Mouse (Mus musculus): ENCODE results near the gene Cntfr. TPM values are rescaled to one million over a fixed set of nuclear protein-coding genes. Genes with fewer than 3 reads are reported as not detected.
A peak's percentile ranks its signal among the peaks of the same experiment; 100 is the strongest.

Cntfr gene
- polyA plus RNA-seq, 1 experiment from 2014 or later: 2.8 TPM

DNA sequence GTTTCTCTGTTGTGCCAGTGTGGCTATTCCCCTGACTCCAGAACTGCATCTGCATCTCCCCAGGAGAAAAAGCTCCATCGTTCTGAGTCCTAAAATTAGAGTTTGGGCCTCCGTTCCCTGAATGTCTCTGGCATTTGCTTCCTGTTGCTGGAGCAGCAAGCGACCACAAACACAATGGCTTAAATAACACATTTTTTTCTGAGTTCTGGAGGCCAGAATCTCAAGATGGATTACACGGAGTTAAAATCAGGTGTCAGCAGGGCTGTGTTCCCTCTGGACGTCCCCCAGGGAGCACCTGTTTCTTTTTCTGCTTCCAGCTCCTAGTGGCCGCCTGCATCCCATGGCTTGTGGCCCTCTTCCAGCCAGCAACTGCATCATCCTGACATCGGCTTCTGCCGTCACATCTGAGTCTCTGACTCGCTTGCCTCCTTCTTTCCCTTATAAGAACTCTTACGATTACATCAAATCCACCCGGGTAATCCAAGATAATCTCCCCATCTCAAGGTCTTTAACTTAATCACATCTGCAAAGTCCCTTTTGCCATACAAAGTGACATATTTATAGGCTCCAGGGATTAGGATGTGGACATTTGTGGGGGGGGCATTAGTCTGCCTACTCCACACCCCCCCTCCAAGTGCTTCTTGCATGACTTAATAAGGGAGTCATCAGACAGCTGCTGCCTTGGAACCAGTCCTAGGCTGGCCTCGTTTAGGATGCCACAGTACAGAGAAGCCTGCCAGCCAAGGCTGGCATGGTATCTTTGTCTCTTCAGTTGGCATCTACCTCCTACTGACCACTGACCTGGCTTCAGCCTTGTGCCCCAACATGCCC is 77.8 kb downstream of the Cntfr start:
- WGBS: 35% methylated on average over 12 of the region's 12 CpGs
- no peak for ATAC-seq
- H3K9me3 ChIP-seq (ENCODE audit: control insufficient read depth): no peaks in the 10 kb centered on the region
- no peak overlapping the region for H3K9ac ChIP-seq (ENCODE audit: low read depth, low read length)
- H3K4me1 ChIP-seq (replicated peaks; ENCODE audit: control insufficient read depth, insufficient read depth, low read length): no peaks in the 10 kb centered on the region
- H3K4me2 ChIP-seq (replicated peaks; ENCODE audit: low read depth): no peak overlapping the region
- no peaks in the 10 kb centered on the region for H3K36me3 ChIP-seq (ENCODE audit: control insufficient read depth, insufficient read depth)
- no peak overlapping the region for H3K27ac ChIP-seq (ENCODE audit: low read depth, low read length)
- H3K27me3 ChIP-seq (replicated peaks; ENCODE audit: control insufficient read depth, insufficient read depth, low read length): no peaks in the 10 kb centered on the region
- no peak for TF ChIP-seq CTCF (IDR thresholded peaks at IDR 0.05; ENCODE audit: low read depth)
- H3K4me3 ChIP-seq (ENCODE audit: low read depth, low read length): no peak overlapping the region

GRCm38 (mm10) chr4:41615661-41616599 is 81.0 kb downstream of the Cntfr start:
- no peak overlapping the region for H3K9ac ChIP-seq (ENCODE audit: low read depth, low read length)
- H3K27ac ChIP-seq (ENCODE audit: low read depth, low read length): no peak overlapping the region
- H3K4me2 ChIP-seq (replicated peaks; ENCODE audit: low read depth): no peak overlapping the region
- no peaks in the 10 kb centered on the region for H3K36me3 ChIP-seq (ENCODE audit: control insufficient read depth, insufficient read depth)
- ATAC-seq: 0 out of 2 replicates have a peak, but pooled peaks have one; percentile 36
- H3K27me3 ChIP-seq (replicated peaks; ENCODE audit: control insufficient read depth, insufficient read depth, low read length): no peaks in the 10 kb centered on the region
- peak; percentile 50 for TF ChIP-seq CTCF (IDR thresholded peaks at IDR 0.05; ENCODE audit: low read depth)
- no peaks in the 10 kb centered on the region for H3K9me3 ChIP-seq (ENCODE audit: control insufficient read depth)
- 47% methylated on average over 9 of the region's 9 CpGs for WGBS
- H3K4me1 ChIP-seq (replicated peaks; ENCODE audit: control insufficient read depth, insufficient read depth, low read length): no peaks in the 10 kb centered on the region
- H3K4me3 ChIP-seq (ENCODE audit: low read depth, low read length): no peak overlapping the region

GRCm38 (mm10) chr4:41614156-41614555 is 82.7 kb downstream of the Cntfr start:
- no peaks in the 10 kb centered on the region for H3K9me3 ChIP-seq (ENCODE audit: control insufficient read depth)
- TF ChIP-seq CTCF (IDR thresholded peaks at IDR 0.05; ENCODE audit: low read depth): peak; percentile 98
- ATAC-seq: no peak

GRCm38 (mm10) chr4:41612166-41612565 is 84.7 kb downstream of the Cntfr start:
- WGBS: 59% methylated on average over 8 of the region's 8 CpGs
- no peak for TF ChIP-seq CTCF (IDR thresholded peaks at IDR 0.05; ENCODE audit: low read depth)
- ATAC-seq: no peak
- Histone ChIP-seq H3K36me3 (ENCODE audit: control insufficient read depth, insufficient read depth) (no peaks in the 10 kb centered on the region), H3K27ac (ENCODE audit: low read depth, low read length) (no peak overlapping the region), H3K4me3 (ENCODE audit: low read depth, low read length) (no peak overlapping the region), H3K4me2 (replicated peaks; ENCODE audit: low read depth) (no peak overlapping the region), H3K9me3 (ENCODE audit: control insufficient read depth) (no peaks in the 10 kb centered on the region), H3K4me1 (replicated peaks; ENCODE audit: control insufficient read depth, insufficient read depth, low read length) (no peaks in the 10 kb centered on the region), H3K27me3 (replicated peaks; ENCODE audit: control insufficient read depth, insufficient read depth, low read length) (0 out of 2 replicates have a peak, but pooled peaks cover 4% of the 10 kb centered on the region), H3K9ac (ENCODE audit: low read depth, low read length) (no peak overlapping the region)

More at GRCm38 (mm10) chr4:41614156-41614555, 82.7 kb downstream of the Cntfr start:
- no peaks in the 10 kb centered on the region for H3K27me3 ChIP-seq (replicated peaks; ENCODE audit: control insufficient read depth, insufficient read depth, low read length)
- no peak overlapping the region for H3K27ac ChIP-seq (ENCODE audit: low read depth, low read length)
- no peak overlapping the region for H3K9ac ChIP-seq (ENCODE audit: low read depth, low read length)
- H3K4me3 ChIP-seq (ENCODE audit: low read depth, low read length): no peak overlapping the region
- H3K4me2 ChIP-seq (replicated peaks; ENCODE audit: low read depth): no peak overlapping the region
- H3K4me1 ChIP-seq (replicated peaks; ENCODE audit: control insufficient read depth, insufficient read depth, low read length): no peaks in the 10 kb centered on the region
- 8% methylated on average over 7 of the region's 7 CpGs for WGBS
- H3K36me3 ChIP-seq (ENCODE audit: control insufficient read depth, insufficient read depth): no peaks in the 10 kb centered on the region

DNA sequence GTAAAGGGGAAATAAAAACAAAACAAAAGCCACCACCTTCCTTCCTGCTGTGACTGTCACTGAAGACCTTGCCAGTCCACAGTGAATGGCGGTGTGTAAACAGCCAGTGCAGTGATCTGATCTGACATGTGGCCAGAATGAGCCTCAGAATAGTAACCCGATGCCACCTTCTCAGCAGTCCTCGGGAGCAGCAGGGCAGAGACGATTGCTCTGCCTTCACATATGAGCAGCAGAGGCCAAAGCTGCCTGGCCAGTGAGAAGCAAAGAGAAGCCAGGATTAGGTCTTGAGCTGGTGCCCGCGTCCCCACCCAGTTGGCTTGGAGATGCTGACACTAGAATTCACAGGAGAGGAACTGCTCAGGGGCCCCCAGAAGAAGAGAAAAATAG is 86.3 kb downstream of the Cntfr start:
- Histone ChIP-seq H3K4me2 (replicated peaks; ENCODE audit: low read depth) (no peak overlapping the region), H3K9ac (ENCODE audit: low read depth, low read length) (no peak overlapping the region), H3K27ac (ENCODE audit: low read depth, low read length) (no peak overlapping the region), H3K4me1 (replicated peaks; ENCODE audit: control insufficient read depth, insufficient read depth, low read length) (no peaks in the 10 kb centered on the region), H3K27me3 (replicated peaks; ENCODE audit: control insufficient read depth, insufficient read depth, low read length) (0 out of 2 replicates have a peak, but pooled peaks cover 4% of the 10 kb centered on the region), H3K4me3 (ENCODE audit: low read depth, low read length) (no peak overlapping the region), H3K9me3 (ENCODE audit: control insufficient read depth) (no peaks in the 10 kb centered on the region), H3K36me3 (ENCODE audit: control insufficient read depth, insufficient read depth) (no peaks in the 10 kb centered on the region)
- 48% methylated on average over 6 of the region's 6 CpGs for WGBS
- ATAC-seq: no peak
- TF ChIP-seq CTCF (IDR thresholded peaks at IDR 0.05; ENCODE audit: low read depth): no peak

Measured in intestine, postnatal 0 days (tissue).